Mouse (Mus musculus): ENCODE data around the gene Fli1.

Gene Fli1

DNA sequence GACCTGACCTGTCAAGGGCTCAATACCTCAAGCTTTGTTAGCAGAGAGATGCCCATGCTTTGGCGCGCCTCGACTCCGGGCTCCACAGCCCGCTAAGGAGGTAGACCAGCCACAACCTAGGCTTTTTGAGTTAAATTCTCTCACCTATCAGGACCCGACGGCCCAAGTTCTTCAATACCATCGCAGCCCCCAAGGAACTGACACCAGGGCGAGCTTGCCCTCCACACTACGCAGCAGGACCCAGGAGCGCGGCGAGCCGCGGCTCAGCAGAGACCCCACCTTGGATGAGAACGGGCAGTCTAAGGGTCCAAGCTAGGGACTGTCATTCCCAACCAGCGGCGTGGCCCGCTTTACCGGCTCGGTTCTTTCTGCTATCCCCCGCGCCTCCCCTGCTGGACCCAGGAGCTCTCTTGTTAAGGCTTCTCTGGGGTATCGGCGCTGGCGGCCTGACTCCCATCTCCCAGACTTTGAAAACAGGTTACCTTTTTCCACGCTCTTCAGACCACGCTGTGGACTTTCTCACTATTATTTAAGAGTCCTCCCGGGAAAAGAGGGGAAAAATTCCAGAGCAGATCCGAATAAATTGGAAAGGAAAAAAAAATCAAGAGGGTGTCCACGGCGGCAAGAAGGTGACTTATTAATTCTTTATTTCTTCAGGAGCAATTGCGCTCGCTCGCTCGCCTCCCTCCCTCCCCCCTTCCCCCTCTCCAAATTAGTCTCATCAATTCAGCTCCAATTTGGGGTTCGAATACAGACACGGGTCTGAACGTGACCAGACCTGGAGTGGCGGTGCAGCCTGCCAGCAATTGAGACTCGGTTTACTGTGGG lies at the start of gene Fli1:
Gene Fli1, minus strand, starts transcription at position 650 of the 828 bp plus-strand sequence.
- DNase-seq (ENCODE audit: low read depth, low spot score): no peak

DNA sequence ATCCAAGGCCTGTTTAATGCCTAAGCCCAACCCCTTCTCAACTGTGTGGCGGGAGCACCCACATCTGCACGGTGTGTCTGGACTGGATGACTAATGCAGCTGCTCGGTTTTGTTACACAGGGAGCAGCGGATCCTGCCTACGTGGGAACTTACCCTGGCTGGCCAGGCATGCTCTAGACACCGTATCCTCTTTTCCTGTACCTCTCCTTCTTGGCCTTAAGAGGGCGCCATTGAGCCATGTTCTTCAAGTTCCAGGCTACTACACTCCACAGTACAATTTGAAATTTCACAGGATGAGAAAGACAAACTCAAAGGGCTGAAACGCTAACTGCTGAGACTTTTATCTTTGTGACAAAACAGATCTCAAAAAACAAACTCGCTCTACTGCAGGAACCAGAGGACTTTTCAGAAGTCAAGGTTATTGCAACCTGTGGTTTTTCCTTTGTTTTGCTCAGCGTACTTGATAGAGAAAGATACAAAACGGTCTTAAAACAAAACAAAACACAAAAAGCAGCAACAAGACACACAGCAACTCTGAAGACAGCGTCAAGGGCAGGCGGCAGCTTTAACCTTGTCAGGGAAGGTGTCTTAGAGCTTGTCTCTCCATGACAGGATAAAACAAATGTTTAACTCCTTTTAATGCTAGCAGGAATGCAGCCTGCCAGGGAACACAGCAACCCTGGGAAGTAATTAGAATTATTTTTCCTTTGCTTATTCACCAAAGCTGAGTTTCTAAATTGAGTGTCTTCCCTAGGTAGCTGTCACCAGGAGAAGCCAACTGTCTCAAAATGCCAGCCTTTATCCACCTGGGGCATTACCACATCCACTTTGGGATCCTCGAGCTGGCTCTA lies 49.3 kb upstream of the Fli1 start:
- peak; percentile 95 for DNase-seq (ENCODE audit: low read depth, low spot score)

DNA sequence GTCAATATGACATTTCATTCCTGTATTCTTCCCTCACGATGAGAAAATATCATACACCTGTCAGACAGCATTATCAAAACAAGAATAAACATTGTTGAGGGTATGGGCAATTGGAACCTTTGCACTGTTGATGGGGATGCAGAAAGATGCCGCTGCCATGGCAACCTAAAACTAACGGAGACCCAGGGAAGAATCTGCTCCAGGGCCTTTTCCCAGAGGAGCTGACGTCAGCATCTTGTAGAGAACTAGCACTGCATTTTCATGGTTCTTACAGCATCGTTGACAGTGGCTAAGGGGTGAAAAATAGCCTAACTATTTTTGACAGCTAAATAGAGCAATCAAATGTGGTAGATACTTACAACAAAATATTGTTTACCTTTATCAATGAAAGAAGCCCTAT lies 47.9 kb upstream of the Fli1 start:
- DNase-seq (ENCODE audit: low read depth, low spot score): no peak

DNA sequence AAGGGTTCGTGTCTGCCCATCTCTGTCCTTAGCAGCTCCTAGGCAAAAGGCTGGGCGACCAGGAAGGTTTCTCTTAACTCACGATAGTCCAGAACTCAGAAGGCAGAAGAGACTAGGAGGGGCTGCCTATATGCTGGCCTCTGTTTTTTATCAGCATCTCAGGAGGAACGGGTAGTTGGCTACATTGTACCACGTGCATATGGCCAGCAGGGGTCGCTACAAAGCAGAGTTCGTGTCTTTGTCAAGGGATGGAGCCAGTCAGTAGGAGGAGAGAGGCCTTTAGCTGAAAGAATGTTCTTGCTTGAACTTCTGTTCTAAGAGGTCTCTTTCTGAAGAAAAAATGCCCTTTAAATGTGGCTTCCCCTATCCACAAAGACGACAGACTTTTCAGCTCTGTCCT lies 47.2 kb upstream of the Fli1 start:
- DNase-seq (ENCODE audit: low read depth, low spot score): peak; percentile 89

DNA sequence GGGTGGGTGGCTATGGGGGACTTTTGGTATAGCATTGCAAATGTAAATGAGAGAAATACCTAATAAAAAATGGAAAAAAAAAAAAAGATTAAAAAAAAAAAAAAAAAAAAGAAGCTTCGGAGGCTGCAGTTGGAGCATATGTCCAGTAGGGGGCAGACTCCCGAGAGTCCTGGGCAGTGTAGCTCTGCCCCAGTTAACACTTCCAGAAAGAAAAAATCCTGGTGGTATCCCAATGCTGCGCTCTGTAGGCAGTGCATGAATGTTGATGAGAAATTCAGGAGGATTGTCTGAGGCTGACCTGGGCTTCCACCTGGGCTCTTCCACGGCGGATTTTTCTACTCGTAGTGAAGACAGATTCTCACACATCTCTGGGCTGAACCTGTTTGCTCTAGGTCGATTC lies 42.7 kb upstream of the Fli1 start:
- no peak for DNase-seq (ENCODE audit: low read depth, low spot score)

DNA sequence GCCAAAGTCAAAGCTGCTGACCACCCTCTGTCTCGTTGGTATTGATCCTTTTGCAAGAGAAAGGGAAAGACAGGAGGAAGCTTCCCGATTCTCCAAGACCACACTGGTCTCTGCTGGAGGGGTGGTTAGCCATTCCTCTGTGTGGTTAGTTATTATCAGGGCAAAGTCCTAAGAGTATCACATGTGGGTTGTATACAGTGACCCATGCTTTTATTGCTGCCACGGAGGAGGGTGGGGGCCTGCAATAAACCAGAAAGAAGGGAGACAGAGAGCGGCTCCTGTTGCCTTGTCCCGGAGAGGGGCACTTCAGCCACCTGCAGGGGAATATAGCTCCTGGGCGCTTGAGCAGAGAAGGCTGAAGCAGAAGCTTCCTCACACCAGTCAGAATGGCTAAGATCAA lies 41.2 kb upstream of the Fli1 start:
- no peak for DNase-seq (ENCODE audit: low read depth, low spot score)

DNA sequence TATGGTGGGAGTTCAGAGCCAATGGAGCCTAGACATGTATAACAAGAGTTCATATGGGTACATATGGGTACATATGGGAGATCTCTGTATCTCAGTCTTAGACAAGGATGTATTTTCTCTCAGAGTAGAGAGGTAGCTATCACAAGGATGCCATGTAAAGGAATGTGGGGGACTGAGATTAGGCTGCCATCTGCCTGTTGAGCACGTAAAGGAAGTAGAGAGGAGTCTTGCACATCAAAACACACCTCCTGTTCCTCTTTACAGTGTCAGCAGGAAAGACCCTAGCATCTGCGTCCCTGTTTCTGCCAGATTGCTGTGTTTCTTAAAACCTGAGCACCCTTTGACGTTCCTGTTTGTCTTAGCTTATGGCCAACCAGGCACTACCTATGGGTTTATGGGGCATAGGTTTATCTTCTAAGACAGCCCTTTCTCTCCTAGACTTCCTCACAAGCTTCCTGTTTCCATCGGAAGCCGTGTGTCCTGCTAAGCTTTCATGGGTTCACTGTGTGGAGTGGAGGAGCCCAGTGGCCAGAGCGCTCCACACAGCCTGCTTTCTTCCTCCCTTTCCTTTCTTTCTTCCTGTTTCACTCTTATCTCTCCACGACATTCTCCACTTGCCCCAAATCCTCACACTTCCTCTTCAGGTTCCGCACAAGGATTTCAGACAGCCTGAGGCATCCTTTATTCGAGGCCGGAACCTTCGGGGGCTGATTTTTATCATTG lies 39.4 kb upstream of the Fli1 start:
- no peak for DNase-seq (ENCODE audit: low read depth, low spot score)

DNA sequence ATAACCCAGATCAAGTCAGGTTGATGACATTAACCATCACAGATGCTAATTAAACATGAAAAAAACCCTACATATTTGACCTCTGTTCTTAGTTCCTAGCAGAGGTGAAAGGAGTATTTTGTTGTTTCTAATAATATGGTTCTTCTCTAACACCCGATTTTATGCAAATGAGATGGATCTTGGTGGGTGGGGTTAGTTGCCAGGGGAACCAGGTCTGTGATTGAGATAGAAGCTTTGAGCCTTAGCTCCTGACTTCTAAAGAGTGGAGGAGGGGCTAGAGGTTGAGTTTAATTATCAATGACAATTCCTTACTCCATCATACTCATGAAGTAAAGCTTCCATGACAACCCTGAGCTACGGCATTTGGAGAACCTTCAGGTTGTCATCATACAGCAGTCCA lies 35.8 kb upstream of the Fli1 start:
- DNase-seq (ENCODE audit: low read depth, low spot score): no peak

DNA sequence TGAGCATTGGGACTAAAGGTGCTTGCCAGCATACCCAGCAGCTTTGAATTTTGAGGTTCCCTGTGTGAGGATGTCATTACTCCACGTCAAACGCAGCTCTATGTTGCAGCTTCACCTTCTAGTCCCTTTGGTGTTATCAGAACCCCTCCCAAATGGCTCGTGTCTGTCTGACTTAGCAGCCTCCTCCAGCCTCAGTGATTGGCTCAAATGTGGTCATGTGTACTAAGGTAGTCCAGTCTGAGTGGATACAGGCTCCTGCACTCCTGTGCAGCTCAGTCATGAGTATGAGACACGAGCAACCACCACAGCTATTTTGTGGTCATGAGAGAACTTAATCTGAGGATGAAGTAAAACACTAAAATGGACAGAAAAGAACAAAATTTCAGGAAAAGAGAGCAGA lies 31.0 kb upstream of the Fli1 start:
- no peak for DNase-seq (ENCODE audit: low read depth, low spot score)

DNA sequence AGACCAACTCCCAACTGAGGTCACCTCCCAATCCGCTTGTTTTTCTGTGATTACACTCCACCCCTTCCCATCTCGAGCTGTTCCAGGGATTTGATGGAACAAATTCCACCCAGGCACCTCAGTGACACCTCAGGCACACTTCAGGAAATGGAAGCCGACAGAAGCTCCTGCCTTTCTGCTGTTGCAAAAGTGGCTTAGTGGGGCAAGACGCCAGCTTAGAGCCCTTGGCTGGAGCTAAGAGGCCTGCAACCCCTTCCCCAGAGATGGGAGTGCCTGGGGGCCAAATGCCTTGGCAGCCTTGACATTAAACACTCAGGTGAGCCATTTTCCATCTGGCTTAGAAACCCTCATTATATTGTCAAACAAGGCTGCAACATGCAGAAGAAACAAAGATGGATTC lies 29.0 kb upstream of the Fli1 start:
- DNase-seq (ENCODE audit: low read depth, low spot score): no peak

DNA sequence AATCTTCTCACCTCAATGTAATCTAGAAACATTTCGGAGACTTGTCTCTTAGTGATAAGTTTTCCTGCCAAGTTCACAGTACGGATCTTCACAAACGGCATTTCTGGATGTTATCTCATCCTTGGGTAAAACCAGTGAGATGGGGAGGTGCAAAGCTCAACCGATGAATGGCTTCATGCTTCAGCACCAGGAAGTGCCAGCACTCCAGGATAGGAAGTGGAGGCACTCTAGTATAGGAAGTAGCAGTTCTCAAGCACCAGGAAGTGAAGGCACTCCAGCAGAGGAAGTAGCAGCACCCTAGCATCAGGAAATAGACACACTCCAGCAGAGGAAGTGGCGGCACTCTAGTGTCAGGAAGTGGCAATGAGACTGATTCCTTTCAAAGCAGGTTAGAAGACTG lies 27.9 kb upstream of the Fli1 start:
- no peak for DNase-seq (ENCODE audit: low read depth, low spot score)

DNA sequence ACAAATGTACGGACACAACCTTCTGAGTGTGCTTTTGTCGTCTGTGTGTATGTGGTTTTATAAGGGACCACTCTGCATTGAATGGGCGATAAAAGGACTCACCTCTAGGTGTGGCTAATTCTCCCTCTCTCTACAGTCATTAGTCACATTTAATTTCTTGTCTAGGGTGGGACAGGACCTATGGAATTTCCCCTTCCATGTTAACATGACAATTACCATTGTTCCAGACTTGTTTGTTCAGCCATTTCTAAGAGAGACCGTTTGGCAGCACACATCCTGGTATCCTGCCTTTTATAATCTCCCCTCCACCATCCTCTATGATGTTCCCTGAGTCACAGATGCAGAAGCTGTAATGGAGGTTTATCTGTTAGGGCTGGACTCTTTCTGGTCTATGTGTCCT lies 26.6 kb upstream of the Fli1 start:
- no peak for DNase-seq (ENCODE audit: low read depth, low spot score)

DNA sequence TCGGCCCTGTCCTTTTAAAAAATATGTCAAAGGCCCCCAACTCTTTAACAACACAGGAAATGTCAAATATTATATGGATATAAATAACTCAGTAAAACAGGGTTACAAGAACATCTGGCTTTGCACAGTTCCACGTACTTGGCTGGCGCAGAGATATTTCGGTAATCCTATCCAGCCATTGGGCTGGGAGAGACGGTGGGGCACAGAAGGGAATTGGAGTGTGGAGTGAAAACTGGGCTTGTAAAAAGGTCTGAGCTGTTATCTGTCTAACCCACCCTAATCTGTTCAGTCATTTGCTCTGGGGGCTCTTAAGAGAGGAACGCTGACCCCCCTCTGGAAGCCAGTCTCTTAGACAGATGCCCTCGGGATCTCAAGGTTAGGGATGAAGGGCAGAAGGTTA lies 24.9 kb upstream of the Fli1 start:
- no peak for DNase-seq (ENCODE audit: low read depth, low spot score)

DNA sequence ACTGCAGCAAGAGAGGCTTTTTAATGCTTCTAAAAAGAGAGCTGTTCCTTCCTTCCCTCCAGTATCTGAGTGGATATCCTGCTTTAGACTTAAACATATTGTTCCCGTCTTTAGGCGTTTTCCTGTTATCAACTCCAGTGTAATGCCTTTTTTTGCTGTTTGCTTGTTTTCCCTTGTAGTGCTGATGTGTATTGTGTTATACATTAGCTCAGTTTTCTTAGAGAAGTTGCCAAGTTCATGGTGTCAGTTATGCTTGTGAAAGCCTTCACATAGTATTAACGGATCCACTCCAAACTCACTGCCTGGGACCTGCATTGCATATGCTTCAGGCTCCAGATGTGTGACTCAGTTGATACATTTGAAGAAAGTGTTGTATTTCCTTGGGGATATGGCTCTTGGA lies 22.6 kb upstream of the Fli1 start:
- no peak for DNase-seq (ENCODE audit: low read depth, low spot score)

DNA sequence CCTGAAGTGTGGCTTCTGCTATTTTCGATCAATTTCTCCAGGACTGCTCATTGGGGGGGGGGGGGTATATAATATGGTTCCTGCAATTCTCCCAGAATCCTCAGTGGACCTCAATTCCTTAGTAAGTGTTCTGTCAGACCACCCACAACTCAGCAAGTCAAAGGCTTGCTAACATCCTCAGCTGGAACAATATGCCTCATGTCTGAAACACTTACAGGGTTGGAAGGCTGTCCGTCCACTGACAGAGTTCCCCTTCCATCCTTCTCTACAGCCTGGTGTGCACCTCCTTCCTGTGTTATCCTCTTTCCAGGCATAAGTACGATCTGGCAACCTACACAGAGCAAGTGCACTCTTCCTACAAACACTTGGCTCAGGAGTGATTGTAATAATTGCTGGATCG lies 20.2 kb upstream of the Fli1 start:
- no peak for DNase-seq (ENCODE audit: low read depth, low spot score)

DNA sequence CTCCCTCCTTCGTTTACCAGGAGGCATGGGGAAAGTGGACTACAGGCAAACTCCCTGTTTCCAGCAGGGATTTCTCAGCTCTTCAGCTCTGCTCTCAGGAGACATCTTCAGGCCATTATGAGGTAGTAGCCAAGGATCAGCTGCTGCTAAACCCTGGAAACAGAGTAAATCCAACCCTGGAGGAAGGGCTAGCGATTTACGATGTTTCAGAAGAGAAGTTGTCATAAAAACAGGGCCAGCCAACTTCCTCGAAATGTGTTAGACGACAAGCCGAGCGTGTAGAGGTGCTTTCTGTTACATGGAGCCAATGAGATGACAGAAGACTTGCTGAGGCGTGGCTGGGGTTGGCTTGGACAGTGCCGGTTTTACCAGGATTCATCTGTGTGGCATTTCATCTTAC lies 19.7 kb upstream of the Fli1 start:
- DNase-seq (ENCODE audit: low read depth, low spot score): no peak

DNA sequence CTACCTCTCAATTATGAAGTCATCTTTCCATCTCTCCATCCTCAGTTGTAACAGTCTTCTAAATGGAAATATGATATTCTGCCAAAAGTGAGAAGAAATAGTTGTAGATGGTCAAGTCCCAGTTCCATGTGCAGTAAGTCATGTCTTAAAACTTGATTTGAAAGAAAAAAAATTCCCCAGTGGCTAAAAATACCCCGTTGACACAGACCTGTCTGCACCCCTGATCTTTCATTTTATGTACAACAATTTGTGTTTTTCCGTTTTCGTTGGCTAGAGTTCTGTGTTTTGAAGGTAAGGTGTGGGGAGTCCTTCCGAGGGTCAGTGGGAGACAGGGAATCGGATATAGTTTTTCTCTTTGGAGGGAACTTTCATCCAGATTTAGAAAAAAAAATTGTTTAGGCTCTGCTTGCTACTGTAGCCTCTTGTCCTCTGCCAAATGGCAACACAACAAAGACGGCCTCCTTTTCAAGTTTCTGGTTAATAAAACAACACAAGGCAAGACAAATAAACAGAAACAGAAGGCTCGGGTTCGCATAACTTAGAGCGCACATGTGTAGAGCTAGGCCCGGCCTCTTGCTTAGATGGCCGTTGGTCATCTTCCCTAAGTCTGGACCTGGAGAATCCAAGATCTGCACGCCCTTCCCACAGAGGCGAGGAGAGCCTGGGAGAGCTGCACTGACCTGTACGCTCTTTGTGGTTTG lies 18.7 kb upstream of the Fli1 start:
- no peak for DNase-seq (ENCODE audit: low read depth, low spot score)

DNA sequence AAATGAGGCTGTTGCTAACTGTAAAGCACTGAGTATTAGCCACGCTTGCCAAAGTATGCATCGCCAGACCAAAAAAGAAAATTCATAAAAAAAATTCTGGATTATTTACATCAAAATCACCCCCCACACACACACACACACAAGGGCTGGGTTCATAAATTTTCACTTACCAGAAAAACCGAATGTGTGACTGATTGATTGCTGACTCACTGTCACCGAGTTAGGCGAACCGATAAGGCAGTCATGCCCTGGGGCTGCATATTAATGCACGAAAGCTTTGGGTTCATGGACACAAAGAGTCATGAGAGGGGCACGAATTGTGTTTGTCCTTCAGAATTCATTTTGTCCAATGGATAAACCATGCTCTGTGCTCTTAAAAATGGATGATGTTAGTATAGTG lies 17.2 kb upstream of the Fli1 start:
- no peak for DNase-seq (ENCODE audit: low read depth, low spot score)

DNA sequence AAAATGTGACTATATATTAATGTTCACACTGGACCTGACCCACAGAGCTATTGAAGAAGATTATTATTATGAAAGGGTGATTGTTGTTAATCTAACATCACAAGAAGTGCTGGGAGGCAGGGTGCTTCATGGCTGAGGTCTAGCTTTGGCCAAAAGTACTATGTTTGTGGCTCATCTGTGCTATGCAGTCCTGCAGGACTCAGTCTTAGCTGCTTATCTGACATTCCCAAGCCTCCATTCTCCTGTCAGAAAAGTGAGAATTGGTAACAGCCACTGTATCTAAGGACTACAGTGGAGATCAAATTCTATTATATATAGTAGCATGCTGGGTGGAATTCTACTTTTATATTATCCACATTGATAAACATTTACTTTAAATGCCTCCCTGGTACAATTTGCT lies 16.8 kb upstream of the Fli1 start:
- no peak for DNase-seq (ENCODE audit: low read depth, low spot score)

DNA sequence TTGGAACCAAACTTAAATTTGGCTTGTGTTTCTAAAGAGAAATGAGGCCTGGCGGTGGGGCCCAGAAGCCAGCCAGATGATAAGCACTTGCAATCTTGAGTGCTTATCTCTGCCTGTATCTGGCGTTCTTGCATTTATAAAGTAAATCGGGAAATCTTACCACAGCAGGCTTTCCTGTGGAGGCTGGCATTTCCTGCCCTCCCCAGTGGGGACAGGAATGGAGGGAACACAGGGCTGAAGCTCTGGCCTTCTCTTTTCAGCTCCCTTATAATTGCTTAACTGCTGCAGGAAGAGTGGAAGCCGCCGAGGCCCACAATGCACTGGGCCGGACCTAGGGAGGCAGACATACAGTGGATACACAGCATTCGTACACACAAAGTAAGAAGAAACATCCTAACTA lies 13.7 kb upstream of the Fli1 start:
- DNase-seq (ENCODE audit: low read depth, low spot score): no peak

DNA sequence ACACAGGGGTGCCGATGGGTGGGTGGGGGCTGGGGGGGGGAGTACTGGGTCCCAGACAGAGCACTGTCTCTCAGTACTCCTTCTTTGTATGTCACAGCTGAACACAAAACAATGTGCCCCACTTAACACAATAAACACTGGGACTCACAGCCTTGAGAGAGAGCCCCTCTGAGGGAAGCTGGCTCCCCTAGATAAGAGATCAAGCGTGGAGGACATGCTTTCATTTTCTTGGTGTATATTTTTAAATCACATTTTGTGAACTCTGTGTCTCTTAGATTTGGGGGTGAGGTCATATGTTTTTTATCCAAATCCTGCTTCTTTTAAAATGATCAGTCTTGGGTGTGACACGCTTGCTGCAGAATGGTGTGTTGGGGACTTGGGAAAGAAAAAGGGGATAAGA lies 12.6 kb upstream of the Fli1 start:
- no peak for DNase-seq (ENCODE audit: low read depth, low spot score)

DNA sequence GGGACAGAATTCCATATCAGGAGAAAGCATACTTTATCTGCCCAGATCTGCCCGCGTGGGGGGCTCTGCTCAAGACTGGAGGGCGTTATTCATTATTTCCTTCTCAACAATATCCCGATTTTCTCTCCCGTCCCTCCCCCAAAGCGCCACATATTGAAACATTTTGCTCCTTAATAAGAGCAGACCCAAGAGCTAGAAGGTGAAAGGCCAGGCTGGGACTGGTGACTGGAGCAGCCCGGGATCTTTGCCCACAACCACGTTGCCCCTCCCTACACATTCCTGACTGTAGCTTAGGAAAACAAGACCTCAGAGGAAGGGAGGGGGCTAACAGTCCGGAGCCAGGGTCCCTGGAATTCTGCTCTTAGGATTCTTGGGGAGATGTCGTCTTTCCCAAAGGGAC lies 7.9 kb upstream of the Fli1 start:
- peak; percentile 81 for DNase-seq (ENCODE audit: low read depth, low spot score)
